Mouse (Mus musculus): ENCODE data around the gene Mdga2.

DNA sequence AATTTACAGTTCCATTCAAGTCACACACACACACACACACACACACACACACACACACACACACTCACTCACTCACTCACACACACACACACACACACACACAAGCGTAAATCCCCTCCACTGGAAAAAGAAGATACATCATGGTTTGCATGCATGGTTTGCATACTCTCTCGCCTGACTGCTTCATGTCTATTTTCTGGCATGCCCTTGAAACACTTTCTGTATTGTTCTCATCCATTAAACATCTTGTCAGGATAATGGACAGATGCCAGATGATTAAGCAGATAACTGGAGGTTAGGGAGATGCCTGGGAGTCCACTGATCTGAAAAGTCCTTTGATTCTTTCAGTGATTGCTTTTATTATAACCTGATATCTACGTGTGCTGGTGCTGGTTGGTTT, 665.5 kb downstream of the Mdga2 start:
- TF ChIP-seq CTCF (IDR thresholded peaks at IDR 0.05; ENCODE audit: borderline replicate concordance, insufficient read depth, low read depth, low read length) (no peak), POLR2A (IDR thresholded peaks at IDR 0.05; ENCODE audit: borderline replicate concordance, insufficient read depth, low read length) (no peak)

All from cerebellum, adult 2 months (tissue).